Mouse (Mus musculus) midbrain, embryonic 13.5 days (tissue): ENCODE measurements around the gene Foxf2. TPM values are rescaled to one million over a fixed set of nuclear protein-coding genes. Genes with fewer than 3 reads are reported as not detected.

Source experiments
- ATAC-seq: fragments of 200-750 bp; cut with Nextera tagmentation; 2 replicates; pipeline ENCODE4 v1.8.0; 2017; ENCODE audit warnings: mild to moderate bottlenecking, moderate TSS enrichment, moderate library complexity
- H3K27ac ChIP-seq: fragments of 300-500 bp; sonication (generic); 2 replicates; pipeline ENCODE4 v1.5.1; 2015; ENCODE audit warnings: inconsistent platforms, mild to moderate bottlenecking, moderate library complexity
- H3K27me3 ChIP-seq: fragments of 300-500 bp; sonication (generic); 2 replicates; pipeline ENCODE4 v1.6.1; 2015; ENCODE audit warnings: mild to moderate bottlenecking, inconsistent platforms
- H3K36me3 ChIP-seq: fragments of 300-500 bp; sonication (generic); 2 replicates; pipeline ENCODE4 v1.6.1; 2015; ENCODE audit warnings: mild to moderate bottlenecking, inconsistent platforms
- H3K4me1 ChIP-seq: fragments of 300-500 bp; sonication (generic); replicated peaks from 2 replicates; pipeline ENCODE4 v1.6.1; 2015; ENCODE audit warnings: inconsistent platforms
- H3K4me2 ChIP-seq: fragments of 300-500 bp; sonication (generic); replicated peaks from 2 replicates; pipeline ENCODE4 v1.6.1; 2015; ENCODE audit warnings: moderate library complexity, mild to moderate bottlenecking, inconsistent platforms
- H3K4me3 ChIP-seq: fragments of 300-500 bp; sonication (generic); replicated peaks from 2 replicates; pipeline ENCODE4 v1.5.1; 2015; ENCODE audit warnings: mild to moderate bottlenecking, inconsistent platforms
- H3K9ac ChIP-seq: fragments of 300-500 bp; sonication (generic); replicated peaks from 2 replicates; pipeline ENCODE4 v1.6.1; 2015; ENCODE audit warnings: mild to moderate bottlenecking, inconsistent platforms
- H3K9me3 ChIP-seq: fragments of 300-500 bp; sonication (generic); 2 replicates; pipeline ENCODE4 v1.6.1; 2016; ENCODE audit warnings: mild to moderate bottlenecking, inconsistent platforms
- WGBS: fragments of 180-500 bp; shearing (Covaris S2); methylation state at CpG from one replicate; pipeline ENCODE4 v1.1.7; 2015; 5-methylcytosine and 5-hydroxymethylcytosine counted together
- microRNA-seq: library from miRNA; unstranded; fragments of <30 nt; microRNA quantifications from one replicate; pipeline ENCODE4, GENCODE M21; 2016
- polyA plus RNA-seq: library from polyadenylated mRNA; unstranded; fragments of >200 nt; fragmentation: Nextera tagmentation; extraction: Ambion mirVana; gene quantifications from 2 replicates; pipeline ENCODE4 v1.2.1, GENCODE M21; 2015

Foxf2 gene
- polyA plus RNA-seq, 1 experiment from 2014 or later, result 5.0 TPM

- Histone ChIP-seq H3K27ac (no peak overlapping the region), H3K9ac (no peak overlapping the region), H3K4me1 (no peaks in the 10 kb centered on the region), H3K27me3 (peaks cover 5% of the 10 kb centered on the region; the same call in 1 of the 2 replicates), H3K9me3 (no peaks in the 10 kb centered on the region), H3K36me3 (no peaks in the 10 kb centered on the region), H3K4me2 (no peak overlapping the region), H3K4me3 (no peak overlapping the region)
- ATAC-seq, result no peak
- 94% methylated on average over 4 of the region's 4 CpGs for WGBS
These were observed 32.6 kb downstream of the Foxf2 start for GRCm38 (mm10) chr13:31658212-31658611.

- Histone ChIP-seq H3K27me3 (peaks cover 5% of the 10 kb centered on the region; the same call in 1 of the 2 replicates), H3K4me2 (no peak overlapping the region)
- 7% methylated on average over 3 of the region's 3 CpGs for WGBS
These were observed 33.3 kb downstream of the Foxf2 start for GRCm38 (mm10) chr13:31658963-31659362.

GRCm38 (mm10) chr13:31661211-31661610 lies 35.6 kb downstream of the Foxf2 start:
- no peaks in the 10 kb centered on the region for H3K9me3 ChIP-seq
- no peak for ATAC-seq
- WGBS, result 54% methylated on average over 6 of the region's 6 CpGs
- H3K27ac ChIP-seq, result no peak overlapping the region
- H3K27me3 ChIP-seq, result peaks cover 5% of the 10 kb centered on the region; the same call in 1 of the 2 replicates
- H3K4me2 ChIP-seq, result no peak overlapping the region
- peaks cover 4% of the 10 kb centered on the region; the same call in 1 of the 2 replicates for H3K4me1 ChIP-seq
- no peaks in the 10 kb centered on the region for H3K36me3 ChIP-seq
- H3K9ac ChIP-seq, result no peak overlapping the region
- no peak overlapping the region for H3K4me3 ChIP-seq

More at GRCm38 (mm10) chr13:31658963-31659362, 33.3 kb downstream of the Foxf2 start:
- Histone ChIP-seq H3K9ac (no peak overlapping the region), H3K36me3 (no peaks in the 10 kb centered on the region), H3K4me1 (no peaks in the 10 kb centered on the region), H3K9me3 (no peaks in the 10 kb centered on the region), H3K27ac (no peak overlapping the region), H3K4me3 (no peak overlapping the region)
- peak; percentile 37; the same call in 1 of the 2 replicates for ATAC-seq

- ATAC-seq, result 0 out of 2 replicates have a peak, but pooled peaks have one; percentile 37
- no peaks in the 10 kb centered on the region for H3K27me3 ChIP-seq
- H3K4me3 ChIP-seq, result no peak overlapping the region
- no peaks in the 10 kb centered on the region for H3K36me3 ChIP-seq
- no peaks in the 10 kb centered on the region for H3K9me3 ChIP-seq
- no peak overlapping the region for H3K4me2 ChIP-seq
- peaks cover 4% of the 10 kb centered on the region; the same call in 1 of the 2 replicates for H3K4me1 ChIP-seq
- WGBS, result 56% methylated on average over 6 of the region's 6 CpGs
- no peak overlapping the region for H3K9ac ChIP-seq
- no peak overlapping the region for H3K27ac ChIP-seq
These were observed 39.8 kb downstream of the Foxf2 start for GRCm38 (mm10) chr13:31665376-31665775.

GRCm38 (mm10) chr13:31667919-31668524 lies 42.4 kb downstream of the Foxf2 start:
- Histone ChIP-seq H3K4me1 (peaks cover 7% of the 10 kb centered on the region; the same call in 1 of the 2 replicates), H3K9ac (no peak overlapping the region), H3K4me3 (no peak overlapping the region), H3K36me3 (no peaks in the 10 kb centered on the region), H3K4me2 (no peak overlapping the region), H3K27me3 (no peaks in the 10 kb centered on the region), H3K27ac (no peak overlapping the region), H3K9me3 (no peaks in the 10 kb centered on the region)
- 83% methylated on average over 6 of the region's 6 CpGs for whole genome bisulfite sequencing
- ATAC-seq, result no peak

GRCm38 (mm10) chr13:31672093-31672492 lies 46.5 kb downstream of the Foxf2 start:
- H3K4me3 ChIP-seq, result no peak overlapping the region
- H3K27me3 ChIP-seq, result no peaks in the 10 kb centered on the region
- 0 out of 2 replicates have a peak, but pooled peaks cover 3% of the 10 kb centered on the region for H3K4me1 ChIP-seq
- peak; percentile 62; the same call in 1 of the 2 replicates for ATAC-seq
- no peak overlapping the region for H3K27ac ChIP-seq
- no peaks in the 10 kb centered on the region for H3K9me3 ChIP-seq
- H3K36me3 ChIP-seq, result no peaks in the 10 kb centered on the region
- H3K9ac ChIP-seq, result no peak overlapping the region
- H3K4me2 ChIP-seq, result no peak overlapping the region
- 73% methylated on average over 3 of the region's 3 CpGs for WGBS

Small RNA genes lying within 50 kb of the gene (microRNA-seq; reads per million reads assigned to microRNA genes)
- not detected for gene Gm27516

Other genes starting within 250 kb of the Foxf2 start
- 1.5 and 2.0 TPM in 2 replicates for gene Foxq1, start 69.7 kb upstream of the Foxf2 start, polyA plus RNA-seq
- gene A530084C06Rik, start 66.5 kb upstream of the Foxf2 start, polyA plus RNA-seq, result not detected in 2 replicates
- gene Foxc1, start 180.8 kb downstream of the Foxf2 start, polyA plus RNA-seq, result 0.97 and 1.0 TPM in 2 replicates